Mouse (Mus musculus): ENCODE results near the gene Epb41l3. TPM values are rescaled to one million over a fixed set of nuclear protein-coding genes. Genes with fewer than 3 reads are reported as not detected.

Gene Epb41l3
- 91.8 and 95.4 TPM in 2 replicates for polyA plus RNA-seq (2015; fragmentation: Nextera tagmentation; extraction: Ambion mirVana)

DNA sequence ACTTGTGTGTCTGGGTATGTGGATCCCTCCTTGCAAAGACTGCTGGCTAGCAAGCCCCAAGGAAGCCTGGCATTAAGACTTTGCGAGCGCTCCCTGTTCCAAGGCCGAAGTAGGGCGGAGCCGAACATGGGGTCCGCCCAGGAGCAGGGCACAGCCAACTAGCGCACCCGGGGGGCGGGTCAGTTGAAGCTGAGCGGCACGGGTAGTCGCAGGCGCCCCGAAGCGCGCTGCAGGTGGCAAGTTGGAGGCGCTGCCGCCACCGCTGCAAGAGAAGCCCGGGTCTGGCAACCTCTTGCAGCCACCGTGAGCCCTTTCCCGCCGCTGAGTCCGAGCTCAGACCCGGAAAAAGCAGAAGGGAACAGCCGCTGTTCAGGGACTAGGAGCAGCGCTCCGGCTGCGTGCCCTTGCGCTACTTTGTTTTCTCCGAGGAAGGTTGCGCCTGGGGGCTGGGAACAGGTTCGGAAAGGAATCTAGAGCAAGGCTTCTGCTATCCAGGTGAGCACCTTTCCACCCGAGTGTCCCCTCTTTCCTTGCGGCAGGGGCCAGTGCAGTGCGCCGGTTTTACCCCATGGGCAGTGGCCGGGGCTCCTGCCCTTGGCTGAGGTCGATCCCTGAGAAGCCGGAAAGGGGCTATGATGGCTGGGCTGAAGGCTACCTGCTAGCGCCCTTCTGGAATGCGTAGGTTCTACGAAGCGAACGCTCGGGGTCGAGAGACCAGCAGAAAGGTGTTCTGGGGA lies at the start of gene Epb41l3:
Epb41l3 (plus strand) TSS at position 183 of the 737 bp plus-strand sequence.
- ATAC-seq (ENCODE audit: low FRiP score, low read depth), result peak; percentile 94
- Histone ChIP-seq H3K9me3 (no peaks in the 10 kb centered on the region), H3K9ac (peak within 1 kb of the TSS; percentile 62), H3K4me3 (peak within 1 kb of the TSS; percentile 67), H3K27ac (replicated peaks) (peak within 1 kb of the TSS; percentile 39), H3K27me3 (0 out of 2 replicates have a peak, but pooled peaks cover 11% of the 10 kb centered on the region), H3K36me3 (no peaks in the 10 kb centered on the region), H3K4me1 (replicated peaks) (peaks cover 18% of the 10 kb centered on the region), H3K4me2 (peak within 1 kb of the TSS; percentile 94)
- WGBS, result under 1% methylated on average over 47 of the region's 47 CpGs

GRCm38 (mm10) chr17:69038760-69039675 lies 36.5 kb upstream of the Epb41l3 start:
- ATAC-seq (ENCODE audit: low FRiP score, low read depth), result no peak
- Histone ChIP-seq H3K9me3 (no peaks in the 10 kb centered on the region), H3K4me2 (no peak overlapping the region), H3K4me1 (replicated peaks) (no peaks in the 10 kb centered on the region), H3K9ac (no peak overlapping the region), H3K27ac (replicated peaks) (no peak overlapping the region), H3K27me3 (no peaks in the 10 kb centered on the region), H3K36me3 (no peaks in the 10 kb centered on the region), H3K4me3 (no peak overlapping the region)
- WGBS, result 73% methylated on average over 12 of the region's 12 CpGs

DNA sequence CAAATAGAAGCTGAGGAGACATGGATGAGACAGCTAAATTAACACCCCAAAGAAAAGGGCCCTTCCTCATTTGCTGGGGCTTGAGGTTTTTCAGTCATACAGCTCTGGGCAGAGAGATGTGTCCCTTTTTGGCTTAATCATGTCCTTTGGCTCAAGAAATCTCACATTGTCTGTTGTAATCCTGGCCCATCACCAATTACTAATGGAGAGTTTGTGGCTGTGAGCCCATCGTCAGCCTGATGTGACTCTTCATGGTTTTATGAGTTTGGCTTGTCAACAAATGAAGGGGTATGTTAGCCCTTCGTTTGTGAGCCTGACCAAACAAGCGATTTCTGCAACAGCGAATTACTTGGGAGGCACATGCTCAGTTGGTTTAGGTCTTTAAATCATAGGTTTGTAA lies 34.0 kb upstream of the Epb41l3 start:
- Histone ChIP-seq H3K9ac (no peak overlapping the region), H3K9me3 (no peaks in the 10 kb centered on the region), H3K4me2 (no peak overlapping the region), H3K36me3 (no peaks in the 10 kb centered on the region), H3K27ac (replicated peaks) (no peak overlapping the region), H3K4me3 (no peak overlapping the region), H3K4me1 (replicated peaks) (no peaks in the 10 kb centered on the region), H3K27me3 (no peaks in the 10 kb centered on the region)
- no peak for ATAC-seq (ENCODE audit: low FRiP score, low read depth)
- WGBS, result 71% methylated on average over 4 of the region's 4 CpGs

DNA sequence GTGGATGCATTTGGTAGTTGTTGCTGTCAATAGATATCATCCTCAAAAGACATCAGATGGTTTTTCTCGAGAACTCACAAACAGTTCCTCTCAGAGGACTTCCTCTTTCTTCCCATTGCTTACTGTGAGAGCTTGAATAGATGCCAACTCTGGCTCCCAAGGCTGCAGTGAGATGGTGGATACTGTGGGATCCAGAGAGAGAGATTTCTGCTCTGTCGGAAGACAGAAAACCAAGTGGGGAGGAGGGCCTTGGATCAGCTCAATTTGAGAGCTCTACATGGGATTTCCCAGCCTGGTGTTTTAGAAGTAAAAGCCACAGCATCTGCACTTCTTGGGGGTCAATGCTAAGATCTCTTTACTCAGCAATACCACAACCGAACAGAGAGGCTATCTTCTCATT lies 26.7 kb upstream of the Epb41l3 start:
- ATAC-seq (ENCODE audit: low FRiP score, low read depth), result no peak
- Histone ChIP-seq H3K9me3 (no peaks in the 10 kb centered on the region), H3K27me3 (no peaks in the 10 kb centered on the region), H3K9ac (no peak overlapping the region), H3K4me1 (replicated peaks) (no peaks in the 10 kb centered on the region), H3K4me3 (no peak overlapping the region), H3K27ac (replicated peaks) (no peak overlapping the region), H3K4me2 (no peak overlapping the region), H3K36me3 (no peaks in the 10 kb centered on the region)
- 81% methylated on average over 3 of the region's 3 CpGs for WGBS

DNA sequence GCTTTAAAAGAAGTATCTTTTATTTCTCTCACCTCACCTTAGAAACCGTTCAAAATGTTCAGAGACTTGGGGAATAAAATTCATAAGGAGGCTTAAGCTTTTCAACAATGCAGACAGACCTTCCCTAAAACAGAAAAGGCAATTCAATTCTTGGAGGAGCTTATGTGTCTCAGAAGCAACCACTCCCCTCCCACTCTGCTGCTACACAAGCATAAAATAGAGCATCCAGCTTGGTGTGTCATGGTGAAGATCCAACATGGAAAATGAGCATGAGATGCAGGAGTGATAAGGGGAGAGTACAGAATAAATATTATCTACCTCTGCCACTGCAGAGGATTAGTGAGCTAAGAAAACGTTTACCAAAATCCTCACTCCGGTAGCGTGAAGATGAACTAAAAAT lies 21.5 kb upstream of the Epb41l3 start:
- Histone ChIP-seq H3K9ac (no peak overlapping the region), H3K9me3 (no peaks in the 10 kb centered on the region), H3K4me3 (no peak overlapping the region), H3K27ac (replicated peaks) (no peak overlapping the region), H3K36me3 (no peaks in the 10 kb centered on the region), H3K27me3 (no peaks in the 10 kb centered on the region), H3K4me2 (no peak overlapping the region), H3K4me1 (replicated peaks) (no peaks in the 10 kb centered on the region)
- WGBS, result 80% methylated on average over 4 of the region's 4 CpGs
- no peak for ATAC-seq (ENCODE audit: low FRiP score, low read depth)

DNA sequence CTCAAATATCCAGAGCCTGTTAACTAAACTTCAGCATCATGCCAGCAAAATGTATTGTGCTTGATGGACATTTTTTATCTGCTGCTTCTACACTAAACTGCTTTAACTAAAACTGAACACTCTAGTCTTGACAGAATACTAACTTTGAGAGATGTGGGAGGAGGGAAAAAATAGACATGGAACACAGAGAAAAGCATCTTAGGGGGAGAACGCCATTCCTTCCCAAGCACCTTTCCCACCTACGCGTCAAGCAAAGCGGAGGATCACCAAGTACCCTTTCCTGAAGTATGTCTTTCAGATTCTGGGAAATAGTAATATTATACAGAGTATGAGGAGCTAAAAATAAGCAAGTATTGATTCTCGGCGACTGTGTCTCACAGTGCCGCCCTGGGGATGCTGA lies 15.7 kb upstream of the Epb41l3 start:
- Histone ChIP-seq H3K4me1 (replicated peaks) (no peaks in the 10 kb centered on the region), H3K27me3 (no peaks in the 10 kb centered on the region), H3K4me2 (no peak overlapping the region), H3K9ac (no peak overlapping the region), H3K27ac (replicated peaks) (no peak overlapping the region), H3K4me3 (no peak overlapping the region), H3K9me3 (no peaks in the 10 kb centered on the region), H3K36me3 (no peaks in the 10 kb centered on the region)
- ATAC-seq (ENCODE audit: low FRiP score, low read depth), result no peak
- 93% methylated on average over 7 of the region's 7 CpGs for WGBS

- Histone ChIP-seq H3K27ac (replicated peaks) (no peak overlapping the region), H3K4me1 (replicated peaks) (no peaks in the 10 kb centered on the region), H3K36me3 (no peaks in the 10 kb centered on the region), H3K9ac (no peak overlapping the region), H3K4me2 (no peak overlapping the region), H3K4me3 (no peak overlapping the region), H3K9me3 (no peaks in the 10 kb centered on the region), H3K27me3 (no peaks in the 10 kb centered on the region)
- WGBS, result 89% methylated on average over 7 of the region's 7 CpGs
- no peak for ATAC-seq (ENCODE audit: low FRiP score, low read depth)
Observed at GRCm38 (mm10) chr17:69060388-69060787, 15.1 kb upstream of the Epb41l3 start.

DNA sequence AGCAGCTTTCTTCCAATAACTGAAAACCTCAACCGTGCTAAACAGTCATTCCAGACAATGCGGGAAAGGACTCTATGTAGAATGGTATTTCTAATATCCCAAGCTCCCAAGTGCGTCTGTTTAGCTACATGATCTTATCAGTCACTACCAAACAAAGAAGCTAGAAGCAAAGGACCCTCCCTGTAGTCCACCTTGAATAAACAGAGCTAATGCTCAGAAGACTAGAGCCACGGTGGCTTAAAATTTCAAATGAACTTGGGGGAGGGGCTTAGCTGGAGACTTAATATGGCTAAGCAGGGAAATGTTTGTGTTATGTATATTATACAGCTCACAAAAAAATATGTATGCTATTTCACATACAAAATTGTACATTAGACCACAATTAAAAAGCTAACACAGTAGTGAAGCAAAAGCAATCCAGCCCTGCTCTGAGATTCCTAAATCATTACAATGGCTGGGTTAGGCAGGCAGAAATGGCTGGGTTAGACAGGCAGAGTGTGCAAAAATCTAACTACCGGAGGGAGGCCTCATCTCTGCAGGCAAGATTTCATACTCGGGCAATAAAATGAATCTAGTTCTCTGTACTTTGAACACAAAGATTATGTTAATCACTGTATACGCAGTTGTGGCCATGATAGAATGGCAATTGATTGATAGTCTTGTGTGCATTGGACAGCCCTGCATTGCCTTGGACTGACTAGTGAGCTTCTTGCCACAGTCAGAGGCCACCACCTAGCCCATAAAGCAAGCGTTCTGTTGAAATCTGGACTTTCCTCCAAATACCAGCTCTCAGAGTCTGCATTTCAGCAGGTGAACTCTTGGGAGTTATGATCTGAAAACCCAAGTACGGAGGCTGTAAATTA lies 13.4 kb upstream of the Epb41l3 start:
- Histone ChIP-seq H3K9me3 (no peaks in the 10 kb centered on the region), H3K27ac (replicated peaks) (0 out of 2 replicates have a peak overlapping the region, but pooled peaks have one; percentile 5), H3K4me1 (replicated peaks) (no peaks in the 10 kb centered on the region), H3K4me3 (no peak overlapping the region), H3K27me3 (no peaks in the 10 kb centered on the region), H3K36me3 (no peaks in the 10 kb centered on the region), H3K9ac (no peak overlapping the region), H3K4me2 (no peak overlapping the region)
- no peak for ATAC-seq (ENCODE audit: low FRiP score, low read depth)
- WGBS, result 69% methylated on average over 9 of the region's 9 CpGs

DNA sequence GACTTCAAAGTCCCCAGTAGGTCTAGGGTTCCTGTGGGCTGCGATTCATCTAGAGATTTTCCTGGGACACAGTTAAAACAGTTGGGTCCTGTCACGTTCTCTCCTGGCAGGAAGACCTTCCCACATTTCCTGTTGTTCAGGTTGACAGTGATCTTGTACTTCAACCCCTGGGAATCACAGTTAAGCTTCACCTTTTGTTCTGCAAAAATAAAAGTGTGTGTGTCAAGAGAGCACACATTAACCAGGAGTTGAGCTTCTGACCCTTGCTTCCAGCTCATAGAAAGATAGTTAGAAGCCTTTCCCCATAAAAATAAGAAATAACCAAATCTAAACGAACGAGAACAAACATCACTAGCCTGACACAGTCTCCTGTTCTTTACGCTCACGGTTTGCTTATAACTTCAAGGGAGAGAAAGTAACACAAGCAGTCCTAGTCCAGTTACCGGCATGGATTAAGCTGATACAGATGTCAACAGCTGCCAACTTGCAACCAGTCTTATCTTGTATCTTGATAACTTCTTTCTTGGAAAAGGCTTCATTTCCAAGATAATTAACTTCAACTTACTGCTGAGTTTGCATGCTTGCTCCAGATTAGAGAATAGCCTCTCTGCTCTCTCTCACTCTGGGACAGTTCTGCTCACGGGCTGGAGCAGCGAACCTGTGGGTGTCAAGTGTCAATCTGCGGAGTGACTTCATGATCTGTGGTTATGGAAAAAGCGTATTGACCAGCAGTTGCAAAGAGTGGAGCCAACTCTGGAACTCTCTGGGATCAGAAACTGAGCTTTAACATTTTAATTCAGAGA lies 7.3 kb upstream of the Epb41l3 start:
- Histone ChIP-seq H3K9ac (no peak overlapping the region), H3K36me3 (no peaks in the 10 kb centered on the region), H3K4me3 (no peak overlapping the region), H3K9me3 (no peaks in the 10 kb centered on the region), H3K27me3 (no peaks in the 10 kb centered on the region), H3K4me1 (replicated peaks) (no peaks in the 10 kb centered on the region), H3K27ac (replicated peaks) (no peak overlapping the region), H3K4me2 (no peak overlapping the region)
- WGBS, result 80% methylated on average over 11 of the region's 11 CpGs
- ATAC-seq (ENCODE audit: low FRiP score, low read depth), result no peak

GRCm38 (mm10) chr17:69074095-69074494 lies 1.4 kb upstream of the Epb41l3 start:
- Histone ChIP-seq H3K9ac (no peak overlapping the region), H3K27me3 (0 out of 2 replicates have a peak, but pooled peaks cover 11% of the 10 kb centered on the region), H3K9me3 (no peaks in the 10 kb centered on the region), H3K4me3 (no peak overlapping the region), H3K4me1 (replicated peaks) (peaks cover 18% of the 10 kb centered on the region), H3K4me2 (no peak overlapping the region), H3K27ac (replicated peaks) (no peak overlapping the region), H3K36me3 (no peaks in the 10 kb centered on the region)
- no peak for ATAC-seq (ENCODE audit: low FRiP score, low read depth)
- WGBS, result 89% methylated on average over 4 of the region's 4 CpGs

DNA sequence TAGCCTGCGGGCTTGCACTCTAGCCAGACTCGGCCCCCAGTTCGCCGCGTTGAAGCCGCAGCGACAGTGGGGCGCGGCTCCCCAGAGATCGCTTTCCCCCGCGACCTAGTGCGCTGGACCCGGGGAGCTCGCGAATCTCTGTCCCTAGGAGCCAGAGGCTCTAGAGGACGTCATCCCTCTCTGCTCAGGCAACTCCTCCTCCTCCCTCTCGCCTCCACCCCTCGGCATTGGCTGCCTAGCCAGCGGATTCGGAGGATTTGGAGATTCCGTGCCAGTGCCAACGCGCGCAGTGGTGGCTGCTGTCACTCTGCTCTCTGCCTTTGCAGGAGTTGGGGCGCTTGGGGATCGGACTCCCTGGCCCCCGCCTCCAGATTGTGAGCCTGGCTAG lies 749 bp downstream of the Epb41l3 start:
- peak overlapping the region; percentile 39 for H3K27ac ChIP-seq (replicated peaks)
- 0 out of 2 replicates have a peak, but pooled peaks cover 11% of the 10 kb centered on the region for H3K27me3 ChIP-seq
- H3K4me2 ChIP-seq, result peak overlapping the region; percentile 94
- no peaks in the 10 kb centered on the region for H3K36me3 ChIP-seq
- H3K4me3 ChIP-seq, result peak overlapping the region; percentile 67
- no peaks in the 10 kb centered on the region for H3K9me3 ChIP-seq
- ATAC-seq (ENCODE audit: low FRiP score, low read depth), result peak; percentile 78
- H3K4me1 ChIP-seq (replicated peaks), result peaks cover 18% of the 10 kb centered on the region
- WGBS, result under 1% methylated on average over 28 of the region's 28 CpGs
- H3K9ac ChIP-seq, result peak overlapping the region; percentile 62

Data from hindbrain, embryonic 15.5 days (tissue).